Mouse (Mus musculus) embryonic facial prominence, embryonic 11.5 days (tissue): ENCODE data around the gene Moap1. TPM values are rescaled to one million over a fixed set of nuclear protein-coding genes. Genes with fewer than 3 reads are reported as not detected.

Experiments
- ATAC-seq: fragments of 200-750 bp; cut with Nextera tagmentation; replicated peaks from 2 replicates; pipeline ENCODE4 v1.8.0; 2017; ENCODE audit warnings: low read depth; ENCODE audit not compliant: insufficient number of reproducible peaks, low FRiP score, low TSS enrichment
- DNase-seq: peaks from one replicate; pipeline ENCODE4 v3.0.0-alpha.2; 2015; ENCODE audit warnings: low spot score
- H3K27ac ChIP-seq: fragments of 300-500 bp; sonication (generic); replicated peaks from 2 replicates; pipeline ENCODE4 v1.5.1; 2014; ENCODE audit warnings: mild to moderate bottlenecking, low read depth, low read length, control low read depth
- H3K27me3 ChIP-seq: fragments of 300-500 bp; sonication (generic); 2 replicates; pipeline ENCODE4 v1.6.1; 2014; ENCODE audit warnings: mild to moderate bottlenecking, low read length, moderate library complexity, mixed read lengths; ENCODE audit not compliant: control insufficient read depth, insufficient read depth
- H3K36me3 ChIP-seq: fragments of 300-500 bp; sonication (generic); replicated peaks from 2 replicates; pipeline ENCODE4 v1.6.1; 2014; ENCODE audit warnings: low read depth, mild to moderate bottlenecking, low read length, moderate library complexity, mixed read lengths; ENCODE audit not compliant: control insufficient read depth, insufficient read depth
- H3K4me1 ChIP-seq: fragments of 300-500 bp; sonication (generic); 2 replicates; pipeline ENCODE4 v1.6.1; 2014; ENCODE audit warnings: low read length, mixed read lengths; ENCODE audit not compliant: control insufficient read depth, insufficient read depth
- H3K4me2 ChIP-seq: fragments of 300-500 bp; sonication (generic); 2 replicates; pipeline ENCODE4 v1.6.1; 2014; ENCODE audit warnings: low read depth, mild to moderate bottlenecking, control low read depth, low read length, moderate library complexity
- H3K4me3 ChIP-seq: fragments of 300-500 bp; sonication (generic); 2 replicates; pipeline ENCODE4 v1.5.1; 2014; ENCODE audit warnings: low read depth, low read length, control low read depth
- H3K9ac ChIP-seq: fragments of 300-500 bp; sonication (generic); replicated peaks from 2 replicates; pipeline ENCODE4 v1.6.1; 2014; ENCODE audit warnings: mild to moderate bottlenecking, control low read depth, low read length
- H3K9me3 ChIP-seq: fragments of 300-500 bp; sonication (generic); replicated peaks from 2 replicates; pipeline ENCODE4 v1.6.1; 2016; ENCODE audit warnings: mild to moderate bottlenecking, low read length, inconsistent platforms, mixed read lengths; ENCODE audit not compliant: control insufficient read depth
- WGBS: fragments of 180-500 bp; shearing (Covaris S2); extraction: QIAGEN DNeasy Blood & Tissue Kit; methylation state at CpG from one replicate; pipeline ENCODE4 v1.1.7; 2014; 5-methylcytosine and 5-hydroxymethylcytosine counted together
- polyA plus RNA-seq: library from polyadenylated mRNA; unstranded; fragments of >200 nt; fragmentation: Nextera tagmentation; extraction: Ambion mirVana; gene quantifications from 2 replicates; pipeline ENCODE4 v1.2.1, GENCODE M21; 2014

Gene Moap1
- polyA plus RNA-seq, 1 experiment from 2014 or later, result 37.2 TPM

DNA sequence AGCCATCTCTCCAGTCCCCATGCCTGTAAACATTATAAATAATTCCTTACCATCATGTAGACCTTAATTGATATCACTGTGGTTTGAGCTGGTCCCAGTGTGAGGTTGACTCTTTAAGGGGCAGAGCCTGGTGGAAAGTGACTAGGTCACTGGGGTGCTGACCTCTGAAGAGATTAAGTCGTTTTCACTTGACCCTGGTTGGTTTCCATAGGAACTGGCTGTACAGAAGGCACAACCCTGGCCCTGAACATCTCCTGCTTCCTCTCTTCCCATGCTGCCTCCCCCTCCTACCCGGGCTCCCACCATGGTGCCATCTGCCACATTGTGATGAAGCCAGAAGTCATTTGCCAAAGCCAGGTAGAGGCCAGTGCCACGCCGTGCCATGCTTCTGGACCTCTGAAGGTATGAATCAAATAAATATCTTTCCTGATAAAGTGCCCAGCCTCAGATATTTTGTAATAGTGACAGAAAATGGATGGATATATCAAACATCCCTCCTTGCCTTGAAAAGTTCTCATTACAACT is 32.5 kb downstream of the Moap1 start:
- Histone ChIP-seq H3K9me3 (no peaks in the 10 kb centered on the region), H3K9ac (no peak overlapping the region), H3K27me3 (no peaks in the 10 kb centered on the region), H3K4me2 (no peak overlapping the region), H3K27ac (no peak overlapping the region), H3K4me1 (no peaks in the 10 kb centered on the region), H3K36me3 (no peaks in the 10 kb centered on the region), H3K4me3 (no peak overlapping the region)
- WGBS, result 53% methylated on average over 4 of the region's 4 CpGs
- no peak for ATAC-seq
- no peak for DNase-seq

DNA sequence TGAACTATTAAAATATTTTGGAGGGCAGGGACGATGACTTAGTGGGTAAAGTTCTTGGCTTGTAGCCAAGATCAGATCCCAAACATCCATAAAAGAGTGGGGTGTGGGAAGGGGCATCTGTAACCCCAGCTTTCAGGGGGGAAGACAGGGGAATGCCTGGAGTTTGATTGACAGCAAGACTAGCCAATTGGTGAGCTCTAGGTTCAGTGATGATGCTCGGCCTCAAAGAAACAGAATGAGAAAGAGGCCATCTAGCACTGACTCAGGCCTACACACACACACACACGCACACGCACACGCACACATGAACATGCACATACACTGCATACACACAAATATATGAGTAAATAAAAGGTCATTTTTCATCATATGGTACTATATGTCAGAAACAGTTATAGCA is 33.6 kb downstream of the Moap1 start:
- DNase-seq, result no peak
- H3K27me3 ChIP-seq, result no peaks in the 10 kb centered on the region
- WGBS, result 84% methylated on average over 5 of the region's 5 CpGs
- H3K36me3 ChIP-seq, result no peaks in the 10 kb centered on the region
- ATAC-seq, result no peak
- no peaks in the 10 kb centered on the region for H3K9me3 ChIP-seq
- H3K4me3 ChIP-seq, result no peak overlapping the region
- no peaks in the 10 kb centered on the region for H3K4me1 ChIP-seq
- no peak overlapping the region for H3K27ac ChIP-seq
- H3K4me2 ChIP-seq, result no peak overlapping the region
- no peak overlapping the region for H3K9ac ChIP-seq

DNA sequence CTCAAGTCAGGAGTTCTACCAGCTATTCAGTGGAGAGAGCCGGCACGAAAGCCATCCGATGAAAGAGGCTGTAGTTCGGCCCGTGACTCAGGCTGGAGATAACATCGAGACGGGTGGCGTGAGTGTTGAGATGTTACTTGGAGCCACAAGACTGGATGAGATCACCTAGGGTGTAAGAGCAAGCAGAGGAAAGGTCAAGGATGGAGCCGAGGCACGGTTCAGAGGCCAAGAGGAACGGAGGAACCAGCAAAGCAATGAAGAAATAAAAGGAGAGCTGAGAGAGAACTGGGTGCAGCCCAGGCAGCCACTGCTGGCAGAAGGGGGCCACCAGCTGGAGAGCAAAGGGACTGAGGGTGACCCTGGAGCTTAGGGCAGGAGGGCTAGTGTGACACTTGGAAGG is 35.2 kb downstream of the Moap1 start:
- Histone ChIP-seq H3K4me2 (no peak overlapping the region), H3K36me3 (no peaks in the 10 kb centered on the region), H3K27me3 (no peaks in the 10 kb centered on the region), H3K9ac (no peak overlapping the region), H3K4me3 (no peak overlapping the region), H3K27ac (no peak overlapping the region), H3K4me1 (peaks cover 4% of the 10 kb centered on the region; the same call in 1 of the 2 replicates), H3K9me3 (no peaks in the 10 kb centered on the region)
- WGBS, result 82% methylated on average over 11 of the region's 11 CpGs
- ATAC-seq (no peak), DNase-seq (no peak)

DNA sequence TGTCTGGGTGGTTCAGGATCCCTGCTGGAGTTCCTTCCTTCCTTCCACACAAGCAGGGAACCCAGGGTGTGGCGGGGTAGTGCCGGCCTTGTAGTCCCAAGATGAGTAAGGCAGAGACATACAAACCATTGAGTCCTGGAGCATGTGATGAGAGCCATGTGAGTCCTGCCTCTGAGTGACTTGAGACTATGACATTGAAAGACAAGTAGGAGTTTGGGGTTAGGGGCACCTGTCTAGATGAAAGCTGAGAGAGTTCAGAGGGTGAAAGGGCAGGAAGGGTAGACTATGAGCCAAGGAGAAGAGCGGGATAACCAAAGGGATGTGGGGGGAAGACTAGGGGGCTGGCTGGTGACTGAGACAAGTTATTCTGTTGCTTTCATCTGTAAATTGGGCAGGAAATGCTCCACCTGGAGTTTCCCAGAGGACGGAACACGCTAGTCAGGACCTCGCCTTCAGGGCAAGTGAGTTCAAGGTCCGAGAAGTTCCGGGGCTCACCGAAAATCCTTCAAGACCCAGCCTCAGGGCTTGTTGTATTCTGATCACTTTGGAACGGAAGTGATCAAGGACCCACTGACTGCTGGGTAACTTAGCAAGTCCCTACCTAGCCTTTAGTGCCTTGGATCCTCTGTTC is 36.5 kb downstream of the Moap1 start:
- H3K4me1 ChIP-seq, result peaks cover 4% of the 10 kb centered on the region; the same call in 1 of the 2 replicates
- 76% methylated on average over 10 of the region's 10 CpGs for WGBS

DNA sequence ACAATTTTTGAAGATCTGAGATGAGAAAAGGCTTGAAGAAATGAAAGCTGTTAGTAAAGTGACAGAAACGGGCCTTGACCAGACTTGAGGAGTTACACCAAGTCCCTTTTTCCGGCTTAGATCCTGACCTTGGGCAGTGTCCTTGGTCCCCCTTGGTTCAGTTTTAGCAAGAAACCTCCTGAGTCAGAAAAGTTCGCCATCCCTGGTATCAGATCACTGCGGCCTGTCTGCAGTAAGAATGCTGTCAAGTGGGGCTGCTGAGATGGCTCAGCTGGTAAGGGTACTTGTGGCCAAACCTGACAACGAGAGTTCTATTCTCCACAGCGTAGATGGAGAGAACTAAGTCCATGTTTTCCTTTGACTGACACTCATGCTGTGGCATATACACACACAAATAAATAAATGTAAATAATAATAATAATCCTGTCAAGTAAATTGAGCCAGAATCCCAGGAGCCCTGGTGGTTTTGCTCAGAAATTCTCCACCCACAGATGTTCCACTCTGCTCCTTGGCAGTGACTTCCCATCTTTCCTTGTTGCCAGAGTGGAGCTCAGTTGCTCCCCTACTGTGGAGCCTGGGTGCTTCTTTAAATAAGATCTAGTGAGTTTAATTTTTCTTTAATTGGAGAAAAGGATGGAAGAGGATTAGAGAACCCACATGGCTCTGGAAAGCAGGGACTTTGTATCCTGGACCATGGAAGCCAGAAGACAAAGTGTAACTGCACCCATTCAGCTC is 37.4 kb downstream of the Moap1 start:
- Histone ChIP-seq H3K36me3 (no peaks in the 10 kb centered on the region), H3K4me1 (peaks cover 4% of the 10 kb centered on the region; the same call in 1 of the 2 replicates), H3K9ac (no peak overlapping the region), H3K27me3 (no peaks in the 10 kb centered on the region), H3K4me3 (no peak overlapping the region), H3K4me2 (peak overlapping the region; percentile 95), H3K27ac (no peak overlapping the region), H3K9me3 (no peaks in the 10 kb centered on the region)
- WGBS, result 76% methylated on average over 6 of the region's 6 CpGs
- ATAC-seq (no peak), DNase-seq (no peak)

More for the DNA sequence above, 36.5 kb downstream of the Moap1 start:
- H3K4me3 ChIP-seq, result no peak overlapping the region
- no peak overlapping the region for H3K4me2 ChIP-seq
- ATAC-seq (no peak), DNase-seq (no peak)
- no peaks in the 10 kb centered on the region for H3K36me3 ChIP-seq
- H3K9ac ChIP-seq, result no peak overlapping the region
- H3K27ac ChIP-seq, result no peak overlapping the region
- H3K9me3 ChIP-seq, result no peaks in the 10 kb centered on the region
- H3K27me3 ChIP-seq, result no peaks in the 10 kb centered on the region

DNA sequence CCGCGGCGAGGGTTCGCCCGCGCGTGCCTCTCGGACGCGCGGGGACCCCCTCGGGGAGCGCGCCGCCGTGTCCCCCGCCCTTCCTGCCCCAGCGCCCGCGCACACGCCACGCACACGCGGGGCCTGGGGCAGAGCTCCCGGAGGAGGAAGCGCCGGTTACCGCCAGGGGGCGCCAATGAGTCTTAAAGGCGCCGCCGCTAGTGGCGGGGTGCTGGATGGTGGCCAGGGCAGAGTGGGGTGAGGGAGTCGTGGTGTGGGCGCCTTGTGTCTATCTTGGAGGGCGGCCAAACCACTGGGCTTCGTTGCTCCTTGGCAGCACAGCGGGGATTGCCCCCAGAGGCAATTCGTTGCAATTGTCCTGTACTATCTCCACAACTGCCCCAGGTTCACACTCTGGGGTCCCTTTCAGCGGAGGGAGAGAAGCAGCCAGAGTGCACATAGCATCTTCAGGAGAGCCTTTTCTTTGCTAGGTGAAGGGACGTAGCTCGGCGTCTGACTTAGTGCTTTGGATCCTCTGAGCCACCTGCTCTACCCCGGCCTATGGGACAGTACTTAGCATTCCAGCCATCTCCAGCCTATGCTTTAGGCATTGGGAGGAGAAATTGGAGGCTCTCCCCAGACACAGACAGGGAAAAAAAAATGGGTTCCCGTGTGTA is 38.1 kb downstream of the Moap1 start:
- Histone ChIP-seq H3K4me2 (peak overlapping the region; percentile 95), H3K27me3 (no peaks in the 10 kb centered on the region), H3K4me1 (peaks cover 4% of the 10 kb centered on the region; the same call in 1 of the 2 replicates), H3K9me3 (no peaks in the 10 kb centered on the region), H3K4me3 (peak overlapping the region; percentile 81), H3K27ac (peak overlapping the region; percentile 47), H3K9ac (peak overlapping the region; percentile 76), H3K36me3 (no peaks in the 10 kb centered on the region)
- DNase-seq, result peak; percentile 86
- peak; percentile 71 for ATAC-seq
- 3% methylated on average over 43 of the region's 45 CpGs for WGBS

DNA sequence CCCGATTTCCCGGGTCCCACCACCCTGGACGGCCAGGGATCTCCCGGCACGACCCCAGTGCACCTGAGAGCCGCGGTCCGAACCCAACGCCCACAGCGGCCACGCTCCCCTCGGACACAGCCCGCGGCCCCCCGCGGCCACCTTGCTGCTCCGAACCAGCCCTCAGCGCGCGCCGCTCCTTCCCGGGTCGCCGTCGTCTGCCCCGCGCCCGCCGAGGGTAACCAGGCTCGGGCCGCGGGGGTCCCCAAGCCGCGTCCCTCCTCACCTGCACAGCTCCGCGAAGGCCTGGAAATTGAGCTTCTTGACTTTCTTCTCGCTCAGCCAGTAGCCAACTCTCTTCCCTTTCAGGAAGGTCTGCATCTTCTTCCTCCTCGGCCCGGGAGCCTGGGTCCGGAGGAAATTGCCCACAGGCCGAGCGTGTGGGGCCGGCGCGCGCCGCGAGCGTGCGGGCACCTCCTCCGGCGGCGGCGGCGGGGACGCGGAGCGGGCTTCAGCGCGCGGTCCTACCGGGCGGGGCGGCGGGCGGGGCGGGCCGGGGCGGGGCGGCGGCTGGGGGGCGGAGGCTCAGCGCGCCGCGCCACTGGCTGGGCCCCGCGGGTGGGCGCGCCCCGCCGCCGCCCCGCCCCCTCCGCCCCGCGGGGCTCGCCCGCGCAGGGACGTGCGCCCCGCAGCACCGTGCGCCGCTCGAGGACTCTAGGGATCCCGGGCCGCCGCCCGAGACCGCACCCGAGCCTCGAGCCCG is 38.8 kb downstream of the Moap1 start, which contains the start of gene Itpk1:
Gene Itpk1 (minus strand): TSS at position 474 of the 742 bp plus-strand sequence.
- Histone ChIP-seq H3K4me1 (peaks cover 4% of the 10 kb centered on the region; the same call in 1 of the 2 replicates), H3K4me2 (peak within 1 kb of the TSS; percentile 95), H3K27ac (peak within 1 kb of the TSS; percentile 47), H3K27me3 (no peaks in the 10 kb centered on the region), H3K9ac (peak within 1 kb of the TSS; percentile 76), H3K36me3 (no peaks in the 10 kb centered on the region), H3K4me3 (peak within 1 kb of the TSS; percentile 81), H3K9me3 (no peaks in the 10 kb centered on the region)
- DNase-seq (peak; percentile 74), ATAC-seq (peak; percentile 83)
- under 1% methylated on average over 59 of the region's 105 CpGs for WGBS
